Mouse (Mus musculus): ENCODE measurements at regions not wholly inside any gene's neighbourhood (a gene's known extent, or its start where the extent isn't known, plus 50 kb on each side); places are given as distances from the start of the nearest gene placed in this dataset.

DNA sequence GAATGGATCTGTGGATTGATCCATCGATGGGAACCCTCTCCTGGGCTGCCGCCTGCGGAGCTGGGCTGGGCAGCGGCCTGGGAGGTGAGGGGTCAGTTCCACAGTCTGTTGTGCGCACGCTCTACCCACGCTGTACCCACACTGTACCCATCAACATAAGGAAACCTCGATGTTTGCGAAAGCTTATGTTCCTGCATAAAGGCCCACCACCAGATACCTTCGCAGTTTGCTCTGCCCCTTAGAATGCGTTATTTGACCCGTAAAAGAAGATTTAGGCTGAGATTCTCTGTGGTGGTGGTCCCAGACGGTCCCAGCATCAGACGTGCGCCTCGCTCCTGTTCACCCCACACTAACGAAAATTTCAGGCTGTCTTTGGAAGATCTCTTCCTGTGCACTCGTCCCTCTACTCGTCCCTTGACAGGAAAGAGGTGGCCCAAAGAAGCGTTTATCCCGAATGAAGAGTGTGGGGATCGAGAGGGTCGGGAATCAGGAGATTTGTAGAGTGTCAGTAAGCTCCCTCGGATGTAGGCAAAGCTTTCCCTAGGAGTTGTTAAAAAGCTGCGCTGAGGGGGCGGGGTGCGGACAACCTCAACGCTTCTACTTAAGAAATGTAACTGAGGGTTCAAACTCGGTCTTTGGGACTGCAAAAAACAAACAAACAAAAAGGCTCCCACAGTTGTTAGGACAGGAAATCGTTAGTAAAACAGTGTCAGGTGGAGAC is 123.9 kb downstream of the Tmem161b start:
- Histone ChIP-seq H3K9ac (ENCODE audit: low read length) (no peak overlapping the region), H3K36me3 (ENCODE audit: control insufficient read depth, insufficient read depth) (no peaks in the 10 kb centered on the region), H3K9me3 (replicated peaks; ENCODE audit: control insufficient read depth, low read length) (no peaks in the 10 kb centered on the region), H3K4me3 (ENCODE audit: low read length) (peak overlapping the region; percentile 0; the same call in 1 of the 2 replicates), H3K4me2 (ENCODE audit: low read depth, low read length) (no peak overlapping the region), H3K27me3 (ENCODE audit: control insufficient read depth, insufficient read depth, low read length) (peaks cover 45% of the 10 kb centered on the region), H3K4me1 (ENCODE audit: control insufficient read depth, insufficient read depth, low read length) (peaks cover 12% of the 10 kb centered on the region), H3K27ac (ENCODE audit: low read length) (no peak overlapping the region)
- ATAC-seq (replicated peaks; ENCODE audit: extremely low read depth, insufficient read depth, low FRiP score) = no peak
- WGBS = 3% methylated on average over 30 of the region's 30 CpGs

GRCm38 (mm10) chr13:84346569-84346968 is 124.5 kb downstream of the Tmem161b start:
- peak overlapping the region; percentile 0; the same call in 1 of the 2 replicates for H3K4me3 ChIP-seq (ENCODE audit: low read length)
- ATAC-seq (replicated peaks; ENCODE audit: extremely low read depth, insufficient read depth, low FRiP score) = no peak
- peaks cover 45% of the 10 kb centered on the region for H3K27me3 ChIP-seq (ENCODE audit: control insufficient read depth, insufficient read depth, low read length)

GRCm38 (mm10) chr13:84347181-84347913 is 125.3 kb downstream of the Tmem161b start:
- Histone ChIP-seq H3K27me3 (ENCODE audit: control insufficient read depth, insufficient read depth, low read length) (peaks cover 41% of the 10 kb centered on the region), H3K27ac (ENCODE audit: low read length) (no peak overlapping the region), H3K36me3 (ENCODE audit: control insufficient read depth, insufficient read depth) (no peaks in the 10 kb centered on the region), H3K9ac (ENCODE audit: low read length) (no peak overlapping the region), H3K4me3 (ENCODE audit: low read length) (peak overlapping the region; percentile 68), H3K9me3 (replicated peaks; ENCODE audit: control insufficient read depth, low read length) (no peaks in the 10 kb centered on the region), H3K4me2 (ENCODE audit: low read depth, low read length) (peak overlapping the region; percentile 99), H3K4me1 (ENCODE audit: control insufficient read depth, insufficient read depth, low read length) (peaks cover 12% of the 10 kb centered on the region)
- 3% methylated on average over 21 of the region's 21 CpGs for WGBS
- no peak for ATAC-seq (replicated peaks; ENCODE audit: extremely low read depth, insufficient read depth, low FRiP score)

More at GRCm38 (mm10) chr13:84346569-84346968, 124.5 kb downstream of the Tmem161b start:
- H3K36me3 ChIP-seq (ENCODE audit: control insufficient read depth, insufficient read depth) = no peaks in the 10 kb centered on the region
- no peak overlapping the region for H3K9ac ChIP-seq (ENCODE audit: low read length)
- WGBS = 0% methylated on average over 2 of the region's 2 CpGs
- no peaks in the 10 kb centered on the region for H3K9me3 ChIP-seq (replicated peaks; ENCODE audit: control insufficient read depth, low read length)
- H3K4me2 ChIP-seq (ENCODE audit: low read depth, low read length) = no peak overlapping the region
- peaks cover 12% of the 10 kb centered on the region for H3K4me1 ChIP-seq (ENCODE audit: control insufficient read depth, insufficient read depth, low read length)
- H3K27ac ChIP-seq (ENCODE audit: low read length) = no peak overlapping the region

DNA sequence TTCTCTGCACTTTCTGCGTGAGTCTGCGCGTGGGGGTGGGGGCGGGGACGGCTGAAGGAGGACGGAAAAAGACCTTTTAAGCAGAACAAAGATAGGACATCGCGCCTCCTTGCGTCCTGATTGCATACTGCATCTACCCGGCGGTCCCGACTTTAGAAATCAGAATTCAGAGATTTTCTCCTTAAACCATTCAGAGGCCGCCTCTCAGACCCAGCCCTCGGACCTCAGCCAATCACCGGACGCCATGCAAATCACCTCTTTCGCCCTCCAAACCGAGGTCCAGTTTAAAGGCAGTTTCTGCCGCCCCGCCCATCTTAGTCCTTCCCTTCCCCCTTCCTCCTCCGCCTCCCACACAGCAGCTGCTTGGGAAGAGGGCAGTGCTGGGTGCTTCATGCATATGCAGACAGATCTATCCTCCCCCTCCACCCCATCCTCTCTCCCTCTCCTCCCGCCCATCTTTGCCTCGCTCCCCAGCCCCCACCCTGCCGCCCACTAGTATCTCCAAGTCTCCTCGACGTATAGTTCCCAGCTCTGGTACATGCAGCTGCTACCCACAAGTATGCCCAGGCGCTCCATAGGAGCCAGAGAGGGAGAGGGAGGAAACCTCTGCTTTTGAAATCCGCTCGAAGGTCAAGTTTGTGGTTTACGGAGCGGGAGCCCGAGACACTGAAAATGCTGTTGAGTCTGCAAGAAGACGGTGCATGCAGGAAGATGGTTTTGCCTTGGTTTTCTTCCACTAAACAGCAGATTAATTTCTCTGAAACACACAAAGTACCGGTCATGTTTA is 126.0 kb downstream of the Tmem161b start:
- peak; percentile 97 for ATAC-seq (replicated peaks; ENCODE audit: extremely low read depth, insufficient read depth, low FRiP score)
- peak overlapping the region; percentile 68 for H3K4me3 ChIP-seq (ENCODE audit: low read length)
- under 1% methylated on average over 34 of the region's 34 CpGs for WGBS
- no peaks in the 10 kb centered on the region for H3K36me3 ChIP-seq (ENCODE audit: control insufficient read depth, insufficient read depth)
- H3K4me1 ChIP-seq (ENCODE audit: control insufficient read depth, insufficient read depth, low read length) = peaks cover 12% of the 10 kb centered on the region
- peak overlapping the region; percentile 71 for H3K9ac ChIP-seq (ENCODE audit: low read length)
- no peaks in the 10 kb centered on the region for H3K9me3 ChIP-seq (replicated peaks; ENCODE audit: control insufficient read depth, low read length)
- peak overlapping the region; percentile 99 for H3K4me2 ChIP-seq (ENCODE audit: low read depth, low read length)
- H3K27me3 ChIP-seq (ENCODE audit: control insufficient read depth, insufficient read depth, low read length) = peaks cover 38% of the 10 kb centered on the region
- peak overlapping the region; percentile 85 for H3K27ac ChIP-seq (ENCODE audit: low read length)

- H3K9ac ChIP-seq (ENCODE audit: low read length) = peak overlapping the region; percentile 71
- H3K4me3 ChIP-seq (ENCODE audit: low read length) = peak overlapping the region; percentile 68
- no peaks in the 10 kb centered on the region for H3K36me3 ChIP-seq (ENCODE audit: control insufficient read depth, insufficient read depth)
- 0% methylated on average over 9 of the region's 9 CpGs for WGBS
- no peaks in the 10 kb centered on the region for H3K9me3 ChIP-seq (replicated peaks; ENCODE audit: control insufficient read depth, low read length)
- peak overlapping the region; percentile 85 for H3K27ac ChIP-seq (ENCODE audit: low read length)
- H3K27me3 ChIP-seq (ENCODE audit: control insufficient read depth, insufficient read depth, low read length) = peaks cover 33% of the 10 kb centered on the region
- H3K4me2 ChIP-seq (ENCODE audit: low read depth, low read length) = peak overlapping the region; percentile 99
- 0 out of 2 replicates have a peak, but pooled peaks have one; percentile 9 for ATAC-seq (replicated peaks; ENCODE audit: extremely low read depth, insufficient read depth, low FRiP score)
- peaks cover 12% of the 10 kb centered on the region for H3K4me1 ChIP-seq (ENCODE audit: control insufficient read depth, insufficient read depth, low read length)
Observed at GRCm38 (mm10) chr13:84348701-84348975, 126.5 kb downstream of the Tmem161b start.

DNA sequence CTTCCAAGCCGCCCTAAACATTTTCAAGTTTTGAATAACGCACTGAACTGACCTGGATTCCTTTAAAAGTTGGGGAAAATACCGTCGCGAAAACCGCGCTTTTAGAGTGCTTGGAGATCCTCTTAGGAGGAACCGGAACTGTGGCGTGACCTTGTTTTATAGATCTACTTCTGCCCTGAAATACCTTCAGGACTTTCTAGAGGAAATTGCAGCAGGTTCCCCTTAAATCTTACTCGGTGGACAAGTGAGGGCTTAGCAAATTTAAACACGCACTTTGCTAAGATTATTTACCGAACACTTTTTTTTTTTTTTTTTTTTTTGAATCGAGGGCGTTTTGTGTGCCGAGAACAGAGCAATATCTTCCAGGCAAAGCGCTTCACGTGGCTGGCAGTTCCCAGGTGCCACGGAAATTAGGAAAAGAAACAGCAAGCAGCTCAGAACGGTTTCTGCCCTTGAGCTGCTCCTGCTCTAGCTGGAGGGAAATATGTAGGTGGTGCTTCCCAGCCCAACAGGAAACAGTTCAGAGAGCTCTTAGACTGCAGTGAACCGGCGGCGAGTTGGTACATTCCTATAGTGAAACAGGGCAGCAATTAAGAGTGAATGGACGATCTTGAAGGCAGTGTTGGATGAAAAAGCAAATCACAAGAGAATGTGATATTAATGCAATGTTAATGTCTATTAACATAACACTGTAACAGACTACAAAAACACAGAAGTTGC is 127.1 kb downstream of the Tmem161b start:
- peak overlapping the region; percentile 99 for H3K4me2 ChIP-seq (ENCODE audit: low read depth, low read length)
- no peak for ATAC-seq (replicated peaks; ENCODE audit: extremely low read depth, insufficient read depth, low FRiP score)
- peaks cover 28% of the 10 kb centered on the region for H3K27me3 ChIP-seq (ENCODE audit: control insufficient read depth, insufficient read depth, low read length)
- H3K4me1 ChIP-seq (ENCODE audit: control insufficient read depth, insufficient read depth, low read length) = peaks cover 12% of the 10 kb centered on the region
- peak overlapping the region; percentile 68 for H3K4me3 ChIP-seq (ENCODE audit: low read length)
- H3K27ac ChIP-seq (ENCODE audit: low read length) = peak overlapping the region; percentile 85
- H3K9me3 ChIP-seq (replicated peaks; ENCODE audit: control insufficient read depth, low read length) = no peaks in the 10 kb centered on the region
- peak overlapping the region; percentile 71 for H3K9ac ChIP-seq (ENCODE audit: low read length)
- no peaks in the 10 kb centered on the region for H3K36me3 ChIP-seq (ENCODE audit: control insufficient read depth, insufficient read depth)
- WGBS = under 1% methylated on average over 23 of the region's 23 CpGs

DNA sequence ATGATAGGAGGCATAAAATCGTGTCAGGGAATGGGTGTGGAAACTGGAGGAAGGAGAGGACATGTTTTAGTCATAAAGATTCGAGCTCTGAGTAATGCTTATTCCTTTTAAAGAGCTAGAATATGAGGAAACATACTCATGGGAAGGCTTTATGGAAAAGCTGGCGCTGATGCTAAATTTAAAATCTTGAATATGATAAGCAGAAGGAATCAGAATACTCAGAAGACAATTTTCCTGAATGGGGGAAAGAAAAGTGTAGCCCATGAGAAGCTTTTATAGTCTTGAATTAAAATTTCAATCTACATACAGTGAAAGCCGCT is 127.6 kb downstream of the Tmem161b start:
- H3K27ac ChIP-seq (ENCODE audit: low read length) = no peak overlapping the region
- H3K9ac ChIP-seq (ENCODE audit: low read length) = no peak overlapping the region

GRCm38 (mm10) chr13:84350791-84351190 is 128.7 kb downstream of the Tmem161b start:
- no peak overlapping the region for H3K4me2 ChIP-seq (ENCODE audit: low read depth, low read length)
- peaks cover 10% of the 10 kb centered on the region for H3K4me1 ChIP-seq (ENCODE audit: control insufficient read depth, insufficient read depth, low read length)
- 42% methylated on average over 5 of the region's 5 CpGs for WGBS

More for the DNA sequence above, 127.6 kb downstream of the Tmem161b start:
- H3K4me2 ChIP-seq (ENCODE audit: low read depth, low read length) = peak overlapping the region; percentile 99
- H3K9me3 ChIP-seq (replicated peaks; ENCODE audit: control insufficient read depth, low read length) = no peaks in the 10 kb centered on the region
- H3K36me3 ChIP-seq (ENCODE audit: control insufficient read depth, insufficient read depth) = no peaks in the 10 kb centered on the region
- peaks cover 12% of the 10 kb centered on the region for H3K4me1 ChIP-seq (ENCODE audit: control insufficient read depth, insufficient read depth, low read length)
- ATAC-seq (replicated peaks; ENCODE audit: extremely low read depth, insufficient read depth, low FRiP score) = no peak
- peak overlapping the region; percentile 68 for H3K4me3 ChIP-seq (ENCODE audit: low read length)
- 44% methylated on average over 4 of the region's 4 CpGs for WGBS
- H3K27me3 ChIP-seq (ENCODE audit: control insufficient read depth, insufficient read depth, low read length) = peaks cover 24% of the 10 kb centered on the region

More at GRCm38 (mm10) chr13:84350791-84351190, 128.7 kb downstream of the Tmem161b start:
- no peak overlapping the region for H3K27ac ChIP-seq (ENCODE audit: low read length)
- no peak overlapping the region for H3K4me3 ChIP-seq (ENCODE audit: low read length)
- H3K9ac ChIP-seq (ENCODE audit: low read length) = no peak overlapping the region
- peaks cover 14% of the 10 kb centered on the region for H3K27me3 ChIP-seq (ENCODE audit: control insufficient read depth, insufficient read depth, low read length)
- no peak for ATAC-seq (replicated peaks; ENCODE audit: extremely low read depth, insufficient read depth, low FRiP score)
- no peaks in the 10 kb centered on the region for H3K36me3 ChIP-seq (ENCODE audit: control insufficient read depth, insufficient read depth)
- no peaks in the 10 kb centered on the region for H3K9me3 ChIP-seq (replicated peaks; ENCODE audit: control insufficient read depth, low read length)

Data from heart, embryonic 16.5 days (tissue).